Mouse (Mus musculus): ENCODE results near the gene Ccnl2. TPM values are rescaled to one million over a fixed set of nuclear protein-coding genes. Genes with fewer than 3 reads are reported as not detected.

The Ccnl2 gene
- polyA plus RNA-seq, 1 experiment from 2014 or later = 139 TPM

DNA sequence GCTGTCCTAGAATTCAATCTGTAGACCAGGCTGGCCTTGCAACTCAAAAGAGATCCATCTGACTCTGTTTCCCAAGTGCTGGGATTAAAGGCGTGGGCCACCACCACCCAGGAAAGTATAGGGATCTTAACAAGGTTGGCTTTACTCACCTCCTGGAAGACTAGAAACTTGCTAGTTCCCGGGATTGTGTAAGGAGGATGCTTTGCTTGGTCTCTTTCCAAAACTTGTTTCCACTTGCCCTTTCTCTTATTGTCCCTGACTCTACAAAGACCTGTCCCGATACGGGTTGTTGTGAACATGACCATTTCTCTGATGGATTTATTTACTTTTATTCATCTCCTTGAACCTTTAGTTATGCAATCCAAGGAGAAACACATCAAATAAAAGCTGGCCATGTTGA lies 17.6 kb downstream of the Ccnl2 start:
- no peak for ATAC-seq (ENCODE audit: low FRiP score)
- H3K4me1 ChIP-seq = peaks cover 30% of the 10 kb centered on the region
- no peaks in the 10 kb centered on the region for H3K9me3 ChIP-seq (replicated peaks)
- no peak overlapping the region for H3K4me3 ChIP-seq (replicated peaks)
- WGBS = 95% methylated on average over 4 of the region's 4 CpGs
- H3K36me3 ChIP-seq = peaks cover 27% of the 10 kb centered on the region
- H3K27ac ChIP-seq (replicated peaks) = no peak overlapping the region
- H3K9ac ChIP-seq (replicated peaks) = no peak overlapping the region
- H3K27me3 ChIP-seq (replicated peaks) = no peaks in the 10 kb centered on the region
- no peak overlapping the region for H3K4me2 ChIP-seq

DNA sequence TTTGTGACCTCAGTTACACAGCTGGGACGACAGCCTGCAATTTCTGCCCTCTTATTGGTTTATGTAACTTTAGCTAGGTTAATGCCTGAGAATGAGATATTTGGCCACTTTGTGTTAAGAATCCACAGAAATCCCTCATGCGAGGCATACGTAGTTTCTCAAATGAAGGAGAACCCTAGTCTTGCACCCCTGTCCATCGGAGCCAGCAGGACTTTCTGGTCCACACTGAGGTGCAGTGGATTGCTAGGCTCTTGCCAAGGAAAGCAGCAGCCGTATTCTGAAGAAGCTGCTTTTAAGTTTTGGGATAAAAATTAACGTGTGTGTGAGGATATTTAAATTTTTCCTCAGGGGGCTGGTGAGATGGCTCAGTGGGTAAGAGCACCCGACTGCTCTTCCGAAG lies 18.3 kb downstream of the Ccnl2 start:
- Histone ChIP-seq H3K4me1 (peaks cover 30% of the 10 kb centered on the region), H3K36me3 (peaks cover 21% of the 10 kb centered on the region), H3K27me3 (replicated peaks) (no peaks in the 10 kb centered on the region), H3K27ac (replicated peaks) (peak overlapping the region; percentile 90), H3K4me2 (peak overlapping the region; percentile 96), H3K9me3 (replicated peaks) (no peaks in the 10 kb centered on the region), H3K4me3 (replicated peaks) (peak overlapping the region; percentile 85), H3K9ac (replicated peaks) (no peak overlapping the region)
- no peak for ATAC-seq (ENCODE audit: low FRiP score)
- WGBS = 59% methylated on average over 8 of the region's 8 CpGs

DNA sequence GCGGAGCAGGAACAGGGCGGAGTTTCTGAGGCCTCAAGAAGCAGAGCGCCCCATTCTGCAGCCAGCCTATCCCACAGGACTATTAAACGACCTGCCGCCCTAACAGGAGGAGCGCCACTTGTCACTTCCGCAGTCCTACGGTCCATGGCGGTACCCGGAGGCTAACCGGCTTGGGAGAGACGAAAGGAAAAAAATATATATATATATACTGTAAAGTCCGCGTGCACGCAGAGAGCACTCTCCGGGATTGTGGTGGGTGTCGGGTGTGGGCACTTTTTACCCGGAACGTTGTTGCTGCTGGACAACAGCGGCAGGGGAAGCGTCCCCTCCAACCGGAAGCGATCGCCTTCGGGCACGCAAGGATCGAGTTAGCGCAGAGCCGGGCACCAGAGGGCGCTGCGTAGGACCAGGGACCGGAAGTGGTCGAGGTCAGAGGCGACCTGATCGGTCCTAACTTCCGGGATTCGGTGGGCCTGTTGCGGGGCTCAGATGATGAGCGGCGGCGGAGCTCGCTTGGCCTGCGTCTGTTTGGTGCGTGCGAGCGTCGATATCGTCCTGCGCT lies 19.0 kb downstream of the Ccnl2 start, which contains the start of gene Aurkaip1:
Gene Aurkaip1, plus strand, starts transcription at position 68 of the 562 bp plus-strand sequence.
- peak within 1 kb of the TSS; percentile 85 for H3K4me3 ChIP-seq (replicated peaks)
- peak within 1 kb of the TSS; percentile 96 for H3K4me2 ChIP-seq
- under 1% methylated on average over 49 of the region's 49 CpGs for WGBS
- H3K27ac ChIP-seq (replicated peaks) = peak within 1 kb of the TSS; percentile 90
- H3K36me3 ChIP-seq = peaks cover 19% of the 10 kb centered on the region
- H3K9ac ChIP-seq (replicated peaks) = peak within 1 kb of the TSS; percentile 94
- no peaks in the 10 kb centered on the region for H3K9me3 ChIP-seq (replicated peaks)
- no peaks in the 10 kb centered on the region for H3K27me3 ChIP-seq (replicated peaks)
- H3K4me1 ChIP-seq = peaks cover 30% of the 10 kb centered on the region
- ATAC-seq (ENCODE audit: low FRiP score) = peak; percentile 95

DNA sequence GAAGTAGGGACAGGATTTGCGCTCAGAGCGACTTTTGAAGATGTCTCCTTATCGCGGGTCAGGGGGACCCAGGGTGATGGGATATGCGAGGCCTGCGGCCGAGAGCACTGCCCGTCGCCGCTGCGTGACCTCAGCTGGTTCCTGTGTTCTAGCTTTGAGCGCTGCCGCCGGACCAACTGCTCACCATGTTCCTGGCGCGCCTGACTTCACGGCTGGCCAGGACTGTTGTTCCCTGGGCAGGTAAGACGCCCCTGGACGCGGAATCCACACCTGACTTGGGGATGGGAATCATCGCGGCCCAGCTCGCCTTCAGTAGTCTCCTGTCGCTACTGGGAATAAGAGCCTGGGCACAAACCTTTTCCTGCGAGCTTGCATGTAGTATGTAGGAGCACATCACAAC lies 19.5 kb downstream of the Ccnl2 start:
- H3K4me3 ChIP-seq (replicated peaks) = peak overlapping the region; percentile 85
- H3K36me3 ChIP-seq = peaks cover 13% of the 10 kb centered on the region
- H3K27ac ChIP-seq (replicated peaks) = peak overlapping the region; percentile 90
- H3K4me1 ChIP-seq = peaks cover 30% of the 10 kb centered on the region
- peak overlapping the region; percentile 96 for H3K4me2 ChIP-seq
- H3K9ac ChIP-seq (replicated peaks) = peak overlapping the region; percentile 94
- 1% methylated on average over 25 of the region's 25 CpGs for WGBS
- ATAC-seq (ENCODE audit: low FRiP score) = peak; percentile 21
- no peaks in the 10 kb centered on the region for H3K9me3 ChIP-seq (replicated peaks)
- no peaks in the 10 kb centered on the region for H3K27me3 ChIP-seq (replicated peaks)

DNA sequence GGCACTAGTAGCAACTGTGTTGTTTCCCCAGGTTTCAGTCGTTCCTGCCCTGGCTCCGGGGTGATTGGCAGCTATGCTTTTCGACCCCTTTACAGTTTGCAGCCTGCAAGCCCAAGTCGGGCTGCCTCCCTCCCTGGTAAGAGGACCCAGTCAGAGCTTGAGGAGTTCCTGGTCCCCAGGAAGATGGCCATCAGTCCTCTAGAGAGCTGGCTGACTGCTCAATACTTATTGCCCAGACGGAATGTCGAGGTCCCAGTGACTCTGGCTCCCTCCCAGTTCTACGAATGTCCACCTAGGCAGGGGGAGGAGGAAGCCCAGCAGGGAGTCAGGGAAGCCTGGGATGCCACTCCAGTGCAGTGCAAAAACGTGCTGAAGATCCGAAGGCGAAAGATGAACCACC lies 20.0 kb downstream of the Ccnl2 start:
- H3K4me2 ChIP-seq = peak overlapping the region; percentile 96
- H3K36me3 ChIP-seq = peaks cover 9% of the 10 kb centered on the region
- H3K4me1 ChIP-seq = peaks cover 30% of the 10 kb centered on the region
- peak overlapping the region; percentile 90; the same call in 1 of the 2 replicates for H3K27ac ChIP-seq (replicated peaks)
- no peaks in the 10 kb centered on the region for H3K27me3 ChIP-seq (replicated peaks)
- peak overlapping the region; percentile 85 for H3K4me3 ChIP-seq (replicated peaks)
- 54% methylated on average over 10 of the region's 10 CpGs for WGBS
- H3K9ac ChIP-seq (replicated peaks) = peak overlapping the region; percentile 94
- ATAC-seq (ENCODE audit: low FRiP score) = no peak
- no peaks in the 10 kb centered on the region for H3K9me3 ChIP-seq (replicated peaks)

DNA sequence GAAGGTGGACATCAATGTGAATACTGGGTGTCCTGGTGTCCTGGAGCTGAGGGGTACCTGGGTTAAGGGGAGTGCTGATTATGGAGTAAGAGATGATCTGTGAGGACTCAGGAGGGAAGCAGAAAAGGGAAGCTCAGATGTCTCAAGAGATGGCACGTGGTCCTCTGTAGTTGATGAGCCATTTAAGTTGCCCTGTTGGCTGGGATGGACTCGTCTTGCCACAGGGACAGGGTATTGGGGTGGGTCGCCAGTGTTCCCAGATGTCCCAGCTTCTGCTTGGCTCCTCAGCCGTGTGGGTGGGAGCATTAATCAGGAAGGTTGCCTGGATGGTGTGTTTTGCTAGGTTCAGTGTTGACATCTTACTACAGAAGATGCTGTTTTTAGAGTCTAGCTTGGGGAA lies 20.9 kb downstream of the Ccnl2 start:
- 92% methylated on average over 4 of the region's 4 CpGs for WGBS
- ATAC-seq (ENCODE audit: low FRiP score) = no peak
- no peaks in the 10 kb centered on the region for H3K27me3 ChIP-seq (replicated peaks)
- H3K4me1 ChIP-seq = peaks cover 30% of the 10 kb centered on the region
- H3K27ac ChIP-seq (replicated peaks) = no peak overlapping the region
- no peak overlapping the region for H3K4me2 ChIP-seq
- peak overlapping the region; percentile 94; the same call in 1 of the 2 replicates for H3K9ac ChIP-seq (replicated peaks)
- no peak overlapping the region for H3K4me3 ChIP-seq (replicated peaks)
- H3K36me3 ChIP-seq = peaks cover 3% of the 10 kb centered on the region; the same call in 1 of the 2 replicates
- H3K9me3 ChIP-seq (replicated peaks) = no peaks in the 10 kb centered on the region

DNA sequence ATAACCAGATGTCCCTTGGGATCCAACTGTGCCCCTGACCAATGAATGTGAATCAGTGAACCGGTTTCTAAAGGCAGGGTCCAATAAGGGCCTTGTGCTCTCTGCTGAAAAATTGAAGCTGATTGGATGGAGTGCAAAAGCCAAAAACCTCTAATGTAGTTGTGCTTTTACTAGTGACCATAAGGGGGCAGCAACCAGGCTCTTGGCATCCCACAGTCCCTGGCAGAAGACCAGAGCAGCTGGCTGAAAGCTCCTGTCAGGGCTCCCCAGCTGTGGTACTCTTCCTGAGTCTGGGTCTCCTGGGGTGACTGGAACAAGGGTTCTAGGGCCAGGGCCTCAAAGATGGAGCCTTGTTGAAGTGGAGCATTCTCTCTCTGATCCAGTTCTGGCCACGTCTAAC lies 21.5 kb downstream of the Ccnl2 start:
- 37% methylated on average over 2 of the region's 2 CpGs for WGBS
- no peak overlapping the region for H3K9ac ChIP-seq (replicated peaks)
- ATAC-seq (ENCODE audit: low FRiP score) = no peak
- H3K4me1 ChIP-seq = peaks cover 30% of the 10 kb centered on the region
- no peaks in the 10 kb centered on the region for H3K27me3 ChIP-seq (replicated peaks)
- H3K4me3 ChIP-seq (replicated peaks) = no peak overlapping the region
- no peaks in the 10 kb centered on the region for H3K9me3 ChIP-seq (replicated peaks)
- peaks cover 3% of the 10 kb centered on the region; the same call in 1 of the 2 replicates for H3K36me3 ChIP-seq
- peak overlapping the region; percentile 67 for H3K27ac ChIP-seq (replicated peaks)
- H3K4me2 ChIP-seq = peak overlapping the region; percentile 13; the same call in 1 of the 2 replicates

DNA sequence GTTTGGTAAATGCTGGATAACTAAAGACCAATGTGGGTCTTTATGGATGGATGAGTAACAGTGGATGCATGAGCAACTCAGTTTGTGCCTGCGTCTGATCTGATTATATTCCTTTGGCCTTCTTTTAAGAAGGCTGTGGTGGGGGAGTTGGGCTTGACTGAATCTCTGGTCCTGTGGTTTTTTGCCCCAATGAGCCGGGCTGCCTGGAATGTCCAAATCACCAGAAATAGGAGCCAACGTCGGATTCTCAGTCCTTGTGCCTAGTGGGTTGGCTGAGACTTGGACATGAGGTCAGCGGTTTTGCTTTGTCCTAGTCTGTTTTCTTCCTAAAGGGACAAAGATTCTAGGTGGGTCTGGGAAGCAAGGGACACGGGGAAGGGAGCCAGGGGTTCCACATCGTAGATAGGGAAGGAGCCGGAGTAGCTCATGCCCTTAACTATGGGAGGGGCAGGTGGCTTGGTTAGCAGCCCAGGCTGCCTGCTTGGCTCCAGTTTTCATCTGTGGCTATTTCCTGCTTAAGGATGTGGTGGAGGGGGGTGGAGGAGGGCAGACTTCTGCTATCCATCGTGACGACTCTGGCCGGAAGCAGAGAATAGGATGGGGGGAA lies 25.2 kb downstream of the Ccnl2 start:
- no peak overlapping the region for H3K4me2 ChIP-seq
- H3K4me1 ChIP-seq = peaks cover 37% of the 10 kb centered on the region
- no peak overlapping the region for H3K4me3 ChIP-seq (replicated peaks)
- WGBS = 84% methylated on average over 11 of the region's 11 CpGs
- peaks cover 3% of the 10 kb centered on the region; the same call in 1 of the 2 replicates for H3K36me3 ChIP-seq
- H3K9ac ChIP-seq (replicated peaks) = no peak overlapping the region
- H3K9me3 ChIP-seq (replicated peaks) = no peaks in the 10 kb centered on the region
- H3K27ac ChIP-seq (replicated peaks) = no peak overlapping the region
- no peak for ATAC-seq (ENCODE audit: low FRiP score)
- peaks cover 13% of the 10 kb centered on the region for H3K27me3 ChIP-seq (replicated peaks)

DNA sequence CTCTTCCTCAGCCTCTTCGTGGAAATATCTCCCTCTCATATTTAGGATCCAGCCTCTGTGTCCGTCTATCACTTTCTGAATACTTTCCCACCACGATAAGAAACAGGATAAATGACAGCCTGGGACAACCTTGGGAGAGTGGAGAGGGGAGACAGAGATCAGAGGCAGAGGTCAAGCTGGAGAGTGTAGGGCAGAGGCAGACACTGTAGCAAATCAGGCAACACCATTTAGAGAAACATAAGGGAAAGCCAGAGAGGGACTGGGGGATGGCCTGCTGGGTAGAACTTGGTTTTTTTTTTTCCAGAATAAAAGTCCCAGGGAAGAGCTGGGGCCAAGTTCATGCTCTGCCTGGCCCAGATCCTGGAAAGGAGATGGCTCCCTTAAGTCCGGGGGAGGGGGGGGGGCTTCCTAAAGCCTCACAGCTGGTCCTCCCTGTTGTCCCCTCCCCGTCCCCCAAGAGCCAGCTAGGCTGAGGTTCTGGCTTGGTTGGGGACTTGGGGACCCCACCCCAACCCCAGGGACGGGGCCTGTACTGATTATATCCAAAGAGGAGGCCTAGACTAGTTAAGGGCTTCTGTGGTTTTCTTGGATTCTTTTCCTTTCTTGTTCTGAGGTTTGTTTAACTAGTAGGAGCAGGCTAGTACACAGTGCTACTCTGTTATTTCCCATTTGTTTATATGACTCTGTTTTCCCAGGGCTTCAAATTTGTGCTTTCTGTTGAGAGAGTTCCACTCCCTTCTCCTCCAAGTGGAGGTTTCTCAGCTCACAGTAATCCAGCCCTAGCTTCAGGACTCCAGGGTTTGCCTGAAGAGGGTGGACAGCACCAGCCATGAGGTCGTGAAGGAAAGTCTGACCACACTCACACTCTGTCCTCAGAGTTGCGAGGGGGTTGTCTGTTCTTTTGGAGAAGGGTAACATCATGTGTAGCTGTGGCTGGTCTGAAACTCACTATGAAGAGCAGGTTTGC lies 26.2 kb downstream of the Ccnl2 start:
- Histone ChIP-seq H3K4me1 (peaks cover 27% of the 10 kb centered on the region), H3K4me3 (replicated peaks) (no peak overlapping the region), H3K9me3 (replicated peaks) (no peaks in the 10 kb centered on the region), H3K4me2 (no peak overlapping the region; the same call in 1 of the 2 replicates), H3K27me3 (replicated peaks) (peaks cover 13% of the 10 kb centered on the region), H3K27ac (replicated peaks) (peak overlapping the region; percentile 48), H3K36me3 (no peaks in the 10 kb centered on the region; the same call in 1 of the 2 replicates), H3K9ac (replicated peaks) (no peak overlapping the region)
- ATAC-seq (ENCODE audit: low FRiP score) = no peak
- WGBS = 59% methylated on average over 8 of the region's 8 CpGs

DNA sequence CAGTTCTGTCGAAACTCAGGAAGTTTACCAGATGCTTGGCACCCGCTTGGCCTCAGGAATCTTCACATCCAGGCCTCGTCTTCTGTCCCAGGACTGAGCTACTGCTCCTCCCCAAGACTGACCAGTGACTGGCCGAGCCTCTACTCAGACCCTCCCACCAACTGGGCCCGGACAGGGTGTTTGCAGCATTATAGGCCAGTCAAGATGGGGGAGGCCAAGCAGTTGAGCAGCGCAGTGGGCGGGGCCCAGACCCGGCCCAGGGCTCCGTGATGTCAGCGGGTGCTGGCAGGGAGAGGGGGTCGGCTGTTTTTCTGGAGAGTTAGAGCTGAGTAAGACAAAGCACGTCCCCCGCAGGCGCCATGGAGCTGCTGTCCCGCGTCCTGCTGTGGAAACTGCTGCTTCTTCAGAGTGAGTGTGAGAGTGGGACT lies 27.2 kb downstream of the Ccnl2 start, which contains the start of gene Mxra8:
Gene Mxra8, plus strand, starts transcription at position 198 of the 428 bp plus-strand sequence.
- ATAC-seq (ENCODE audit: low FRiP score) = peak; percentile 50; the same call in 1 of the 2 replicates

More for the DNA sequence above, 27.2 kb downstream of the Ccnl2 start, which contains the start of gene Mxra8:
- H3K4me3 ChIP-seq (replicated peaks) = peak within 1 kb of the TSS; percentile 36
- peak within 1 kb of the TSS; percentile 58 for H3K27ac ChIP-seq (replicated peaks)
- no peaks in the 10 kb centered on the region for H3K36me3 ChIP-seq
- H3K9ac ChIP-seq (replicated peaks) = peak within 1 kb of the TSS; percentile 33; the same call in 1 of the 2 replicates
- H3K27me3 ChIP-seq (replicated peaks) = peaks cover 13% of the 10 kb centered on the region
- peak within 1 kb of the TSS; percentile 63 for H3K4me2 ChIP-seq
- WGBS = 5% methylated on average over 16 of the region's 16 CpGs
- no peaks in the 10 kb centered on the region for H3K9me3 ChIP-seq (replicated peaks)
- H3K4me1 ChIP-seq = peaks cover 18% of the 10 kb centered on the region

Measured in neural tube, embryonic 15.5 days (tissue).